In the genomic region with DNA sequence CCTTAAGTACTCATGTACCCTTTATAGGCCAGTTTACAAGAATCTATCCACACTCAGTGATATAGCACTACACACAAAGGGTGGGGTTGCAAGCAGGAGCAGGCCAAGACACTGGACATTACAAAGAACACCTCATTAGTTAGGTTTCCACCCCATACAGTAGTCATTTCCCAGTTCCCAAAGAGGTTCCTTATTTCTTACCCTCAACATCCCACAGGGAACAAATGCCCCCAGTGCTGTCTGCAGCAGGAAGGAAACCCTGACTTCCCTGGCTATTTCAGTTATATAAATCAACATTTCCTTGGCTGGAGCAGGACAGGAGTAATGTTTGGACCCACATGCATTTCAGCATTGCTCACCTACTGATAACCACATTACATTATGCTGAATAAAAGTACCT, we compare ENCODE assay signal across 24 mouse cellular contexts. TPM values are rescaled to one million over a fixed set of nuclear protein-coding genes. Genes with fewer than 3 reads are reported as not detected.
DNase-seq lines count a peak whose midpoint lies in the region; ATAC-seq and TF ChIP-seq lines count a peak whose summit lies in the region.
"Had no signal": no experiment of that assay in that cellular context is flagged by ENCODE, and none has a peak within 500 bp of the region (broad histone marks: within the 10 kb centered on the region; RNA-seq: fewer than 3 reads in every experiment).

No protein-coding gene starts in this region.

- H3K27ac ChIP-seq in heart, embryonic 10.5 days, result no peak overlapping the region
- H3K27ac ChIP-seq in lung, embryonic 16.5 days (ENCODE audit: low read length), result peak overlapping the region; percentile 59
- H3K27ac ChIP-seq: embryonic facial prominence, embryonic 10.5 days; embryonic facial prominence, embryonic 12.5 days; forebrain, embryonic 13.5 days had no signal

- no peak overlapping the region for H3K4me2 ChIP-seq in lung, embryonic 16.5 days (ENCODE audit: low read depth, low read length)
- H3K4me2 ChIP-seq: embryonic facial prominence, embryonic 12.5 days; forebrain, embryonic 13.5 days had no signal

- peaks cover 9% of the 10 kb centered on the region; the same call in 1 of the 2 replicates for H3K36me3 ChIP-seq in heart, embryonic 10.5 days
- no peaks in the 10 kb centered on the region for H3K36me3 ChIP-seq in lung, embryonic 16.5 days (ENCODE audit: control insufficient read depth, insufficient read depth, low read length)

- DNase-seq in heart, embryonic 10.5 days (ENCODE audit: low spot score), result peak; percentile 61
- no peak for DNase-seq in heart, adult 8-10 months (ENCODE audit: low spot score)
- no peak for DNase-seq in lung, adult 2 months
- DNase-seq in lung, postnatal 14 days, result no peak
- no peak for DNase-seq in lung, adult 18-20 months
- DNase-seq in lung, postnatal 25 days (ENCODE audit: low spot score), result peak; percentile 31
- no peak for DNase-seq in ovary, adult 18-20 months (ENCODE audit: low spot score)
- DNase-seq: adrenal gland, adult 8-10 months; adrenal gland, postnatal 14 days; adrenal gland, postnatal 36 days; cerebellum, adult 11-12 months; cerebellum, adult 2 months; cerebellum, adult 9-10 months; cerebellum, postnatal 10 days; cerebellum, postnatal 25 days had no signal

- TF ChIP-seq POLR2A in lung, adult 2 months (IDR thresholded peaks at IDR 0.05; ENCODE audit: borderline replicate concordance, extremely low read depth, low read depth, low read length), result no peak

- no peak for ATAC-seq in lung, embryonic 16.5 days (ENCODE audit: low read depth)
- ATAC-seq: activated CD4-positive, CD25-positive, alpha-beta regulatory T cell, adult 4 months; CD4-positive, CD25-positive, alpha-beta regulatory T cell, adult 4 months; forebrain, embryonic 13.5 days; Patski had no signal

- no peaks in the 10 kb centered on the region for H3K9me3 ChIP-seq in heart, embryonic 10.5 days
- no peaks in the 10 kb centered on the region for H3K9me3 ChIP-seq in lung, embryonic 16.5 days (ENCODE audit: control insufficient read depth, low read length)
- H3K9me3 ChIP-seq: embryonic facial prominence, embryonic 10.5 days; embryonic facial prominence, embryonic 12.5 days; forebrain, embryonic 13.5 days; G1E had no signal

- H3K4me1 ChIP-seq in heart, embryonic 10.5 days, result 0 out of 2 replicates have a peak, but pooled peaks cover 3% of the 10 kb centered on the region
- peaks cover 9% of the 10 kb centered on the region for H3K4me1 ChIP-seq in lung, adult 2 months (ENCODE audit: control insufficient read depth, insufficient read depth, low read length)
- H3K4me1 ChIP-seq in lung, embryonic 16.5 days (replicated peaks; ENCODE audit: control insufficient read depth, insufficient read depth, low read length), result peaks cover 3% of the 10 kb centered on the region; the same call in 1 of the 2 replicates
- H3K4me1 ChIP-seq: embryonic facial prominence, embryonic 10.5 days; embryonic facial prominence, embryonic 12.5 days; forebrain, embryonic 13.5 days had no signal

- no peak overlapping the region for H3K4me3 ChIP-seq in heart, embryonic 10.5 days
- peak overlapping the region; percentile 5 for H3K4me3 ChIP-seq in lung, adult 2 months (replicated peaks; ENCODE audit: extremely low read depth, low read depth, low read length)
- H3K4me3 ChIP-seq in lung, embryonic 16.5 days (ENCODE audit: low read length), result no peak overlapping the region
- H3K4me3 ChIP-seq: embryonic facial prominence, embryonic 10.5 days; embryonic facial prominence, embryonic 12.5 days; forebrain, embryonic 13.5 days had no signal

- TF ChIP-seq CTCF in lung, adult 2 months (IDR thresholded peaks at IDR 0.05; ENCODE audit: insufficient read depth, low read length), result no peak

- H3K27me3 ChIP-seq in heart, embryonic 10.5 days (ENCODE audit: insufficient read depth, poor library complexity, severe bottlenecking), result no peaks in the 10 kb centered on the region
- no peaks in the 10 kb centered on the region for H3K27me3 ChIP-seq in lung, embryonic 16.5 days (ENCODE audit: control insufficient read depth, insufficient read depth, low read depth, low read length)
- H3K27me3 ChIP-seq: CH12.LX; embryonic facial prominence, embryonic 12.5 days; forebrain, embryonic 13.5 days; Patski had no signal

- no peak overlapping the region for H3K9ac ChIP-seq in lung, embryonic 16.5 days (ENCODE audit: low read length)
- H3K9ac ChIP-seq: embryonic facial prominence, embryonic 12.5 days; forebrain, embryonic 13.5 days had no signal

RNA-seq across cellular contexts. Expression of a gene that starts 8.4 kb away (rescaled TPM):
- 47.5 and 49.0 TPM in 2 replicates for polyA plus RNA-seq in heart, embryonic 10.5 days (2016; fragmentation: Nextera tagmentation; extraction: Ambion mirVana)
- 10 to 100 TPM; 28.0 to 31.2 (median 30.0) TPM for total RNA-seq in heart, adult 8-10 months (2022)
- 78.1 and 81.8 TPM in 2 replicates for polyA plus RNA-seq in lung, adult 2 months (2012; rRNA removed)
- polyA plus RNA-seq in lung, embryonic 16.5 days (2015; fragmentation: Nextera tagmentation; extraction: Ambion mirVana), result 41.6 and 42.1 TPM in 2 replicates

RNA-seq across cellular contexts. Expression of a gene that starts 54.8 kb away (rescaled TPM):
- 46.5 and 49.9 TPM in 2 replicates for polyA plus RNA-seq in heart, embryonic 10.5 days (2016; fragmentation: Nextera tagmentation; extraction: Ambion mirVana)
- total RNA-seq in heart, adult 8-10 months (2022), result 10 to 100 TPM; 29.6 to 34.3 (median 31.3) TPM
- polyA plus RNA-seq in lung, adult 2 months (2012; rRNA removed), result 82.3 and 88.5 TPM in 2 replicates
- polyA plus RNA-seq in lung, embryonic 16.5 days (2015; fragmentation: Nextera tagmentation; extraction: Ambion mirVana), result 54.0 and 55.1 TPM in 2 replicates

RNA-seq across cellular contexts. Expression of a gene that starts 54.9 kb away (rescaled TPM):
- 41.1 and 45.0 TPM in 2 replicates for polyA plus RNA-seq in heart, embryonic 10.5 days (2016; fragmentation: Nextera tagmentation; extraction: Ambion mirVana)
- total RNA-seq in heart, adult 8-10 months (2022), result 10 to 100 TPM; 17.0 to 21.6 (median 19.1) TPM
- polyA plus RNA-seq in lung, adult 2 months (2012; rRNA removed), result 7.8 and 11.9 TPM in 2 replicates
- polyA plus RNA-seq in lung, embryonic 16.5 days (2015; fragmentation: Nextera tagmentation; extraction: Ambion mirVana), result 43.1 and 44.1 TPM in 2 replicates

Comparison
In these comparisons a context has a peak if more than half of its experiments do, and no peak if none do; other contexts are left out.
1. DNase-seq: peak in heart, embryonic 10.5 days (single experiment) and lung, postnatal 25 days (single experiment); none in heart, adult 8-10 months (single experiment), lung, adult 2 months (single experiment), lung, postnatal 14 days (single experiment), lung, adult 18-20 months (0 of 2) and ovary, adult 18-20 months (single experiment).